Mouse (Mus musculus) limb, embryonic 12.5 days (tissue): ENCODE measurements around the gene Slc32a1. TPM values are rescaled to one million over a fixed set of nuclear protein-coding genes. Genes with fewer than 3 reads are reported as not detected.

ENCODE experiments used
- ATAC-seq: fragments of 200-750 bp; cut with Nextera tagmentation; 2 replicates; pipeline ENCODE4 v1.8.0; 2017; ENCODE audit warnings: low read depth, moderate TSS enrichment; ENCODE audit not compliant: insufficient number of reproducible peaks, insufficient read depth, low FRiP score, low TSS enrichment
- H3K27ac ChIP-seq: fragments of 300-500 bp; sonication (generic); 2 replicates; pipeline ENCODE4 v1.5.1; 2016; ENCODE audit warnings: mild to moderate bottlenecking, moderate library complexity
- H3K27me3 ChIP-seq: fragments of 300-500 bp; sonication (generic); 2 replicates; pipeline ENCODE4 v1.6.1; 2016; ENCODE audit warnings: mild to moderate bottlenecking, moderate library complexity
- H3K36me3 ChIP-seq: fragments of 300-500 bp; sonication (generic); 2 replicates; pipeline ENCODE4 v1.6.1; 2016; ENCODE audit warnings: mild to moderate bottlenecking, moderate library complexity
- H3K4me1 ChIP-seq: fragments of 300-500 bp; sonication (generic); replicated peaks from 2 replicates; pipeline ENCODE4 v1.6.1; 2016
- H3K4me2 ChIP-seq: fragments of 300-500 bp; sonication (generic); 2 replicates; pipeline ENCODE4 v1.6.1; 2016; ENCODE audit warnings: mild to moderate bottlenecking, moderate library complexity
- H3K4me3 ChIP-seq: fragments of 300-500 bp; sonication (generic); replicated peaks from 2 replicates; pipeline ENCODE4 v1.5.1; 2016; ENCODE audit warnings: mild to moderate bottlenecking
- H3K9ac ChIP-seq: fragments of 300-500 bp; sonication (generic); replicated peaks from 2 replicates; pipeline ENCODE4 v1.6.1; 2016; ENCODE audit warnings: mild to moderate bottlenecking, moderate library complexity
- H3K9me3 ChIP-seq: fragments of 300-500 bp; sonication (generic); 2 replicates; pipeline ENCODE4 v1.6.1; 2016; ENCODE audit warnings: mild to moderate bottlenecking, moderate library complexity
- WGBS: fragments of 180-500 bp; shearing (Covaris S2); methylation state at CpG from one replicate; pipeline ENCODE4 v1.1.7; 2016; 5-methylcytosine and 5-hydroxymethylcytosine counted together
- polyA plus RNA-seq: library from polyadenylated mRNA; unstranded; fragments of >200 nt; fragmentation: Nextera tagmentation; extraction: Ambion mirVana; gene quantifications from 2 replicates; pipeline ENCODE4 v1.2.1, GENCODE M21; 2016

Slc32a1 gene
- polyA plus RNA-seq, 1 experiment from 2014 or later = not detected

- Histone ChIP-seq H3K9ac (no peak overlapping the region), H3K36me3 (peaks cover 89% of the 10 kb centered on the region), H3K4me3 (no peak overlapping the region), H3K27me3 (no peaks in the 10 kb centered on the region), H3K9me3 (no peaks in the 10 kb centered on the region), H3K4me1 (no peaks in the 10 kb centered on the region), H3K27ac (no peak overlapping the region), H3K4me2 (no peak overlapping the region)
- ATAC-seq = no peak
- 86% methylated on average over 5 of the region's 5 CpGs for WGBS
Observed at GRCm38 (mm10) chr2:158631873-158632272, 21.3 kb downstream of the Slc32a1 start.

GRCm38 (mm10) chr2:158641869-158642268 lies 31.3 kb downstream of the Slc32a1 start:
- no peaks in the 10 kb centered on the region for H3K4me1 ChIP-seq
- no peak for ATAC-seq
- WGBS = 12% methylated on average over 2 of the region's 2 CpGs

GRCm38 (mm10) chr2:158642587-158642986 lies 32.0 kb downstream of the Slc32a1 start:
- Histone ChIP-seq H3K9ac (no peak overlapping the region), H3K27me3 (no peaks in the 10 kb centered on the region), H3K36me3 (peaks cover 37% of the 10 kb centered on the region), H3K4me3 (no peak overlapping the region), H3K9me3 (peaks cover 4% of the 10 kb centered on the region; the same call in 1 of the 2 replicates), H3K27ac (no peak overlapping the region), H3K4me2 (no peak overlapping the region), H3K4me1 (no peaks in the 10 kb centered on the region)
- no peak for ATAC-seq
- WGBS = 85% methylated on average over 2 of the region's 2 CpGs

More at GRCm38 (mm10) chr2:158641869-158642268, 31.3 kb downstream of the Slc32a1 start:
- no peak overlapping the region for H3K4me3 ChIP-seq
- peaks cover 4% of the 10 kb centered on the region; the same call in 1 of the 2 replicates for H3K9me3 ChIP-seq
- H3K9ac ChIP-seq = no peak overlapping the region
- H3K36me3 ChIP-seq = peaks cover 44% of the 10 kb centered on the region
- no peak overlapping the region for H3K27ac ChIP-seq
- no peak overlapping the region for H3K4me2 ChIP-seq
- H3K27me3 ChIP-seq = no peaks in the 10 kb centered on the region

GRCm38 (mm10) chr2:158643791-158644190 lies 33.2 kb downstream of the Slc32a1 start:
- Histone ChIP-seq H3K4me2 (no peak overlapping the region), H3K4me3 (no peak overlapping the region), H3K9ac (no peak overlapping the region), H3K27ac (no peak overlapping the region), H3K27me3 (no peaks in the 10 kb centered on the region), H3K9me3 (peaks cover 4% of the 10 kb centered on the region; the same call in 1 of the 2 replicates), H3K36me3 (peaks cover 25% of the 10 kb centered on the region), H3K4me1 (no peaks in the 10 kb centered on the region)
- WGBS = 77% methylated on average over 3 of the region's 3 CpGs
- ATAC-seq = no peak

GRCm38 (mm10) chr2:158651159-158651908 lies 40.8 kb downstream of the Slc32a1 start:
- no peaks in the 10 kb centered on the region for H3K36me3 ChIP-seq
- no peaks in the 10 kb centered on the region for H3K4me1 ChIP-seq
- H3K4me2 ChIP-seq = no peak overlapping the region
- no peak overlapping the region for H3K27ac ChIP-seq
- no peak; the same call in 1 of the 2 replicates for ATAC-seq
- H3K9ac ChIP-seq = no peak overlapping the region
- WGBS = 65% methylated on average over 7 of the region's 7 CpGs
- no peak overlapping the region for H3K4me3 ChIP-seq
- no peaks in the 10 kb centered on the region; the same call in 1 of the 2 replicates for H3K27me3 ChIP-seq
- no peaks in the 10 kb centered on the region for H3K9me3 ChIP-seq

- H3K36me3 ChIP-seq = no peaks in the 10 kb centered on the region
- H3K4me3 ChIP-seq = no peak overlapping the region
- no peaks in the 10 kb centered on the region for H3K4me1 ChIP-seq
- H3K4me2 ChIP-seq = no peak overlapping the region
- WGBS = 5% methylated on average over 4 of the region's 4 CpGs
- H3K27ac ChIP-seq = no peak overlapping the region
- H3K9me3 ChIP-seq = no peaks in the 10 kb centered on the region
- H3K27me3 ChIP-seq = no peaks in the 10 kb centered on the region; the same call in 1 of the 2 replicates
- H3K9ac ChIP-seq = no peak overlapping the region
- ATAC-seq = no peak
Observed at GRCm38 (mm10) chr2:158652985-158653384, 42.4 kb downstream of the Slc32a1 start.

- ATAC-seq = no peak
- no peak overlapping the region for H3K4me3 ChIP-seq
- no peak overlapping the region for H3K4me2 ChIP-seq
- no peaks in the 10 kb centered on the region for H3K9me3 ChIP-seq
- no peak overlapping the region for H3K9ac ChIP-seq
- no peak overlapping the region for H3K27ac ChIP-seq
- H3K4me1 ChIP-seq = peaks cover 10% of the 10 kb centered on the region
- 82% methylated on average over 9 of the region's 9 CpGs for WGBS
- H3K27me3 ChIP-seq = no peaks in the 10 kb centered on the region; the same call in 1 of the 2 replicates
- no peaks in the 10 kb centered on the region for H3K36me3 ChIP-seq
Observed at GRCm38 (mm10) chr2:158654717-158655116, 44.1 kb downstream of the Slc32a1 start.

- no peaks in the 10 kb centered on the region for H3K9me3 ChIP-seq
- WGBS = 74% methylated on average over 4 of the region's 4 CpGs
- H3K4me2 ChIP-seq = no peak overlapping the region
- H3K27me3 ChIP-seq = no peaks in the 10 kb centered on the region; the same call in 1 of the 2 replicates
- ATAC-seq = no peak
- H3K9ac ChIP-seq = no peak overlapping the region
- H3K4me1 ChIP-seq = peaks cover 10% of the 10 kb centered on the region
- no peak overlapping the region for H3K4me3 ChIP-seq
- H3K27ac ChIP-seq = no peak overlapping the region
- H3K36me3 ChIP-seq = no peaks in the 10 kb centered on the region
Observed at GRCm38 (mm10) chr2:158655806-158656205, 45.2 kb downstream of the Slc32a1 start.

- Histone ChIP-seq H3K27me3 (no peaks in the 10 kb centered on the region; the same call in 1 of the 2 replicates), H3K4me1 (peaks cover 10% of the 10 kb centered on the region), H3K36me3 (no peaks in the 10 kb centered on the region), H3K4me2 (no peak overlapping the region), H3K9me3 (no peaks in the 10 kb centered on the region), H3K4me3 (no peak overlapping the region), H3K27ac (peak overlapping the region; percentile 60; the same call in 1 of the 2 replicates), H3K9ac (no peak overlapping the region)
- peak; percentile 31; the same call in 1 of the 2 replicates for ATAC-seq
- 36% methylated on average over 6 of the region's 6 CpGs for WGBS
Observed at GRCm38 (mm10) chr2:158658822-158659221, 48.3 kb downstream of the Slc32a1 start.

GRCm38 (mm10) chr2:158659346-158659745 lies 48.8 kb downstream of the Slc32a1 start:
- ATAC-seq = no peak
- Histone ChIP-seq H3K9me3 (no peaks in the 10 kb centered on the region), H3K4me3 (no peak overlapping the region), H3K9ac (no peak overlapping the region), H3K36me3 (no peaks in the 10 kb centered on the region), H3K4me2 (no peak overlapping the region), H3K27ac (0 out of 2 replicates have a peak overlapping the region, but pooled peaks have one; percentile 60), H3K27me3 (no peaks in the 10 kb centered on the region; the same call in 1 of the 2 replicates), H3K4me1 (peaks cover 10% of the 10 kb centered on the region)
- 71% methylated on average over 3 of the region's 3 CpGs for WGBS

GRCm38 (mm10) chr2:158665098-158665497 lies 54.5 kb downstream of the Slc32a1 start, which contains the start of gene Ppp1r16b:
Gene Ppp1r16b (plus strand): TSS chr2:158665398.
- no peaks in the 10 kb centered on the region for H3K9me3 ChIP-seq
- no peak within 1 kb of the TSS for H3K9ac ChIP-seq
- H3K4me1 ChIP-seq = peaks cover 20% of the 10 kb centered on the region
- H3K4me2 ChIP-seq = no peak within 1 kb of the TSS
- H3K36me3 ChIP-seq = no peaks in the 10 kb centered on the region
- peaks cover 55% of the 10 kb centered on the region for H3K27me3 ChIP-seq
- WGBS = 74% methylated on average over 4 of the region's 4 CpGs
- no peak within 1 kb of the TSS for H3K4me3 ChIP-seq
- no peak within 1 kb of the TSS for H3K27ac ChIP-seq
- no peak for ATAC-seq
